Mouse (Mus musculus) liver, adult 2 months (tissue): ENCODE results near the gene Sipa1l1.

Source experiments
- CTCF ChIP-seq: fragments of 200-500 bp; IDR thresholded peaks from 2 replicates; pipeline ENCODE4 v1.5.1; 2011; ENCODE audit warnings: low read depth, low read length, control low read depth
- POLR2A ChIP-seq: fragments of 200-500 bp; IDR thresholded peaks from 2 replicates; pipeline ENCODE4 v1.6.1; 2011; ENCODE audit warnings: low read length, control low read depth; ENCODE audit not compliant: insufficient read depth; ENCODE audit errors: extremely low read depth

- TF ChIP-seq CTCF, result no peak
- no peak for TF ChIP-seq POLR2A
Measured at GRCm38 (mm10) chr12:82326438-82326837, 157.3 kb downstream of the Sipa1l1 start.
